Mouse (Mus musculus) embryonic facial prominence, embryonic 14.5 days (tissue): ENCODE data around the gene Arfgef2. TPM values are rescaled to one million over a fixed set of nuclear protein-coding genes. Genes with fewer than 3 reads are reported as not detected.

Source experiments
- ATAC-seq: fragments of 200-750 bp; cut with Nextera tagmentation; 2 replicates; pipeline ENCODE4 v1.8.0; 2017; ENCODE audit warnings: low read depth, moderate number of reproducible peaks, moderate TSS enrichment
- DNase-seq: peaks from one replicate; pipeline ENCODE4 v3.0.0-alpha.2; 2015; ENCODE audit warnings: low spot score
- H3K27ac ChIP-seq: fragments of 300-500 bp; sonication (generic); replicated peaks from 2 replicates; pipeline ENCODE4 v1.5.1; 2014; ENCODE audit warnings: low read depth, mild to moderate bottlenecking, low read length, moderate library complexity
- H3K27me3 ChIP-seq: fragments of 300-500 bp; sonication (generic); replicated peaks from 2 replicates; pipeline ENCODE4 v1.6.1; 2014; ENCODE audit warnings: low read length; ENCODE audit not compliant: control insufficient read depth, insufficient read depth
- H3K36me3 ChIP-seq: fragments of 300-500 bp; sonication (generic); 2 replicates; pipeline ENCODE4 v1.6.1; 2014; ENCODE audit warnings: low read length, mixed read lengths; ENCODE audit not compliant: control insufficient read depth, insufficient read depth
- H3K4me1 ChIP-seq: fragments of 300-500 bp; sonication (generic); 2 replicates; pipeline ENCODE4 v1.6.1; 2014; ENCODE audit warnings: antibody characterized with exemption, low read length; ENCODE audit not compliant: control insufficient read depth, insufficient read depth
- H3K4me2 ChIP-seq: fragments of 300-500 bp; sonication (generic); 2 replicates; pipeline ENCODE4 v1.6.1; 2014; ENCODE audit warnings: low read depth, mild to moderate bottlenecking, low read length, moderate library complexity, mixed read lengths
- H3K4me3 ChIP-seq: fragments of 300-500 bp; sonication (generic); 2 replicates; pipeline ENCODE4 v1.5.1; 2014; ENCODE audit warnings: low read depth, mild to moderate bottlenecking, low read length
- H3K9ac ChIP-seq: fragments of 300-500 bp; sonication (generic); 2 replicates; pipeline ENCODE4 v1.6.1; 2014; ENCODE audit warnings: low read depth, mild to moderate bottlenecking, low read length, moderate library complexity, mixed read lengths
- H3K9me3 ChIP-seq: fragments of 300-500 bp; sonication (generic); 2 replicates; pipeline ENCODE4 v1.6.1; 2016; ENCODE audit warnings: low read length; ENCODE audit not compliant: control insufficient read depth
- WGBS: fragments of 180-500 bp; shearing (Covaris S2); extraction: QIAGEN DNeasy Blood & Tissue Kit; methylation state at CpG from one replicate; pipeline ENCODE4 v1.1.7; 2014; 5-methylcytosine and 5-hydroxymethylcytosine counted together
- polyA plus RNA-seq: library from polyadenylated mRNA; unstranded; fragments of >200 nt; fragmentation: Nextera tagmentation; extraction: Ambion mirVana; gene quantifications from 2 replicates; pipeline ENCODE4 v1.2.1, GENCODE M21; 2014

Arfgef2 gene
- polyA plus RNA-seq, 1 experiment from 2014 or later: 7.1 TPM

DNA sequence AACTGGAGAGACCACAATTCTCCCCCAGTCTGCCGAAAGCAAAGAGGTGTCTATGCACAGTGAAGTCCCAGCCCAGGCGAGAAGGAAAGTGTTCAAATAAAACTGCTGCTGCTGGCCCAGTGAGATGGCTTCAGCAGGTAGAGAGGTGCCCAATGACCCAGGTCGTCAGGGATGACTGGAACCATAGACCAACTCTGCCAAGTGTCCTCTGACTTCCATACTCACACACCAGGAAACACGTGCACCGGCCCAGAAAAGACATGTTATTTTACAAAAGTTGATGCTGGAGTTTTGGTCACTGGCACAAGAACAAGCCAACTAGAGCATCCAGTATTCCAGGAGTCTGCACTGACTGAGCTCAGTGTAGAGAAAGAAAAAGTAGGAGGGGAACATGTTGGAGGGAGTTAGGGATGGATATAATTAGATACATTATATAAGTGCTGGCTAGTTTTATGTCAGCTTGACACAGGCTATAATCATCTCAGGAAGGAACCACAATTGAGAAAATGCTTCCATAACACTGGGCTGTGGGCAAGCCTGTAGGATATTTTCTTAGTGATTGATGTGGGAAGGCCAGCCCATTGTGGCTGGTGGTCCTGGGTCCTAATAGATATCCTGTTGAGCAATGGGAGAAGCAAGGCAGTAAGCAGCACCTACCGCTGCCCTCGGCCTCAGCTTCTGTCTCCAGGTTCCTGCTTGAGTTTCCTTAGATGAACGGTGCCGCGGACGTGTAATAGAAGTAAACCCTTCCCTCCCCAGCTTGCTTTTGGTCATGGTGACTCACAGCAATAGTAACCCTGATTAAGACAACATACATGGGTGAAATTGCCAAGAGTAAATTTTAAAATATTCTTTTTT lies 5.5 kb upstream of the Arfgef2 start:
- no peak overlapping the region for H3K27ac ChIP-seq
- WGBS: 75% methylated on average over 11 of the region's 11 CpGs
- DNase-seq (peak; percentile 33), ATAC-seq (peak; percentile 35; the same call in 1 of the 2 replicates)
- H3K9me3 ChIP-seq: no peaks in the 10 kb centered on the region
- H3K4me2 ChIP-seq: no peak overlapping the region
- no peaks in the 10 kb centered on the region for H3K27me3 ChIP-seq
- H3K4me1 ChIP-seq: no peaks in the 10 kb centered on the region
- H3K9ac ChIP-seq: no peak overlapping the region
- H3K36me3 ChIP-seq: peaks cover 30% of the 10 kb centered on the region
- no peak overlapping the region for H3K4me3 ChIP-seq

DNA sequence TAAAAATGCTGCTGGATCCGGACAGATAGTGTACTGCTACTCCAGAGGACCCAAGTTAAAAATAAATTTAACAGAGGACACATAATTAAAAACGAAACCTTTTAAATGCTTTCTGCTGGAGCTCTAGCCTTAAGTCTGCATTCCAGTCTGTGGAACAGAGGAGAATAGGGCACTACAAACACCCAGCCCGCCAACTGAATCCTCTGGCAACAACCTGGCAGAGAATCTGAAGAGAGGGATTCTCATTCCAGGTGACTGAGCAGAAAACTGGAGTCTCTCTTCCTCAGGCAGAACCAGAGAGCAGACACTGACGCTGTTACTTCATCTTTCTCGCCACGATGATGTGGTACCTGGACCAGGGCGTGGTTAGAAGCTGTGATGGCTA lies 4.9 kb upstream of the Arfgef2 start:
- WGBS: 80% methylated on average over 7 of the region's 7 CpGs
- Histone ChIP-seq H3K27ac (no peak overlapping the region), H3K4me1 (no peaks in the 10 kb centered on the region), H3K4me2 (no peak overlapping the region), H3K36me3 (peaks cover 30% of the 10 kb centered on the region), H3K9me3 (no peaks in the 10 kb centered on the region), H3K27me3 (no peaks in the 10 kb centered on the region), H3K4me3 (no peak overlapping the region), H3K9ac (no peak overlapping the region)
- DNase-seq (no peak), ATAC-seq (no peak)

DNA sequence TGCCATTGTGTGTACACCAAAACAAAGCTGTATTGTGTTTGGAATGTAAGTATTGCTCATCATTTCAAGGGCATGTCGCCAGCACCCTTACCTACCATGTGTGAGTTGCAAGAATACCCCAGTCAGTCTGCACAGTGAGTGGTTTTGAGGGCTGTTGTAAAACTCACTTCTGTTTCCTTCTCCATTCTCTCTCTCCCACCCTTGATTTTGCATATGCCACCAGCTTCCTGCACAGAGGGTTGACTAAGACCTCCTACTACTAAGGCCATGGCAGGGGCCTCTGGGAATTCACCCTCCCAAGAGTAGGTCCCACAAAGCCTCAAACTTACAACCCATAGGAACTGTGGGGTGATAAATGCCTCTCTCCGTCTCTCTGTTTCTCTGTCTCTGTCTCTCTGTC lies 4.0 kb upstream of the Arfgef2 start:
- ATAC-seq (no peak), DNase-seq (no peak)
- no peak overlapping the region for H3K4me3 ChIP-seq
- H3K4me1 ChIP-seq: 0 out of 2 replicates have a peak, but pooled peaks cover 4% of the 10 kb centered on the region
- peaks cover 22% of the 10 kb centered on the region for H3K36me3 ChIP-seq
- H3K27ac ChIP-seq: no peak overlapping the region
- no peaks in the 10 kb centered on the region for H3K27me3 ChIP-seq
- H3K9me3 ChIP-seq: no peaks in the 10 kb centered on the region
- H3K4me2 ChIP-seq: no peak overlapping the region
- WGBS: 72% methylated on average over 2 of the region's 2 CpGs
- no peak overlapping the region for H3K9ac ChIP-seq

DNA sequence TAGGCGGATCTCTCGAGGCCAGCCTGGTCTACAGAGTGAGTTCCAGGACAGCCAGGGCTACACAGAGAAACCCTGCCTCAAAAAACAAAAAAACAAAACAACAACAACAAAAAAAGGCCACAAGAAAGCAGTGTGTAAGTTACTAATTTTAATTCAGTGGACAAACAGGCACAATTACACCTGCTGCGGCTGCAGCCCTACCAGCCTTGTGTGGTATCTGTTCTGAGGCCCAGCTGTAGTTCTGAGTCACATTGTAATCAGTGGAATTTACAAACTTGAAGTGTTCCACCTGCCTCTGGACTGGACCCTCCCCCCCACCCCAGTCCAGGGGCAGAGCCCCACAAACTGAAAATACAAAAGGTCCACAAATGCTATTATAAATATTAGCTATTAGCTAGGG lies 2.1 kb upstream of the Arfgef2 start:
- 90% methylated on average over 3 of the region's 3 CpGs for WGBS
- H3K36me3 ChIP-seq: peaks cover 4% of the 10 kb centered on the region; the same call in 1 of the 2 replicates
- H3K4me3 ChIP-seq: no peak overlapping the region
- no peaks in the 10 kb centered on the region for H3K9me3 ChIP-seq
- no peak overlapping the region for H3K4me2 ChIP-seq
- H3K4me1 ChIP-seq: 0 out of 2 replicates have a peak, but pooled peaks cover 4% of the 10 kb centered on the region
- no peak overlapping the region for H3K27ac ChIP-seq
- no peaks in the 10 kb centered on the region for H3K27me3 ChIP-seq
- no peak overlapping the region for H3K9ac ChIP-seq
- DNase-seq (no peak), ATAC-seq (no peak)

DNA sequence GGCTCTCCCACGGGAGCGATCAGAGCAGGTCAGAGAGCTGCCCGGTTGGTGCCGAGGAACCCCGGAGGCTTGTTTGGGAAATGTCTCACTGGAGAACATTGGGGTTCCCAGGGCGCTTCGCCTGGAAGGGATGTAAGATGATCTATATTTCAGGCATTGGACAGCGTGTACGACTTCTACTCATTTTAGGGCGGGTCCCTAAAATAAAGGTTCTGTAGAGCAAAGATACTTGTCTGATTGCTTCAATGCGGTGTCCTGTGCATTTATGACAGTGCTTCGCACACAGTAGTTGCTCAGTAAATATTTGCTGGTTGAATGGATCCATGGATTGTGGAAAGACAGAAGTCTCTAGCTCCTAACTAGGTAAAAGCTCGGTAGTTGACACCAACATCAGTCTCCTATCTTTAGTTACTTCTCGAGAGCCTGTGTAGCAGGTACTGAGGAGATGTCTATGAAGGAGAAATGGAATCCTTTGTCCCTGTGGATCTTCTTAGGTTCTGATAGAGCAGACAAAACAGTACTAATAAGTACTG lies 851 bp downstream of the Arfgef2 start:
- ATAC-seq: no peak

DNA sequence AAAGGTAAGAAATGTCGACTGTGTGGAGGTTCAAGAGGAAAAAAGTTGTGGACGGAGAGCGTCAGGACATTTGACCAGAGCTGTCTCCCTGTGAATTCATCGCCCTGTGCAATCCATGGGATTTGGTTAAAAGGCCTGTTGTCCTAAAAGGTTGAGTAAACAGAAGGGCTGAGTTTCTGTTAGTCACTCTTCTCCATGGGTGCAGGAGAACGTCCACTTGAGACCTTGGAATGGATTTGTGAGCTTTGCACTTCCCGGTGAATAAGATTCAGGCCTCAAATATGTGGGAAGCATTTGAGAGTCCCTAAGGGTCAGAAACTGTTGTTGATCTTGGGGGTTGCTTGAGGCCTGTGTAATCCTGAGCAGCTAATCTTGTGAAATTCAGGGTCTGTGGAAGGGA lies 1.4 kb downstream of the Arfgef2 start:
- H3K27ac ChIP-seq: no peak overlapping the region; the same call in 1 of the 2 replicates
- peak overlapping the region; percentile 88 for H3K4me2 ChIP-seq
- 72% methylated on average over 6 of the region's 6 CpGs for WGBS

More for the DNA sequence above, 851 bp downstream of the Arfgef2 start:
- no peaks in the 10 kb centered on the region for H3K36me3 ChIP-seq
- H3K4me3 ChIP-seq: peak overlapping the region; percentile 85
- no peaks in the 10 kb centered on the region for H3K27me3 ChIP-seq
- peak overlapping the region; percentile 88 for H3K4me2 ChIP-seq
- 0 out of 2 replicates have a peak, but pooled peaks cover 4% of the 10 kb centered on the region for H3K4me1 ChIP-seq
- 18% methylated on average over 14 of the region's 14 CpGs for WGBS
- H3K9ac ChIP-seq: peak overlapping the region; percentile 91
- peak overlapping the region; percentile 70; the same call in 1 of the 2 replicates for H3K27ac ChIP-seq
- H3K9me3 ChIP-seq: no peaks in the 10 kb centered on the region
- DNase-seq: peak; percentile 57

DNA sequence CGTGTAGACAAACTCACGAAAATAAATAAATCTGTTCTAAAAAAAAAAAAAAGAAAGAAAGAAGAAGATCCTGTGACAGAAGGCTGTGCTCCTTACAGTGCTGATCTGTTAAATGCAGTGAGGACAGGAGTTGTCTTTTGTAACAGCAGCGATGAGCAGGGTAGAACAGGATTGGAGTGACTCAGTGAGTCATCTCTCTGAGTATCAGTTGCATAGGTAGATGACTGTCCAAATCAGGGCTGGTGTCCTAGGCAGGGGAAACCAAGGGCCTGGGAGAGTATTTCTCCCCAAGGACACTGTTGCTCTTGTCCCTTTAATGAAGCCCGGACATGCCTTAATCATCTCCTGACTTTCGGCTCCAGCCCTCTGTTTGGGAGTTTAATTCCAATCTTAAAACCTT lies 4.1 kb downstream of the Arfgef2 start:
- DNase-seq (no peak), ATAC-seq (no peak)
- H3K4me3 ChIP-seq: no peak overlapping the region
- no peak overlapping the region for H3K9ac ChIP-seq
- H3K27me3 ChIP-seq: no peaks in the 10 kb centered on the region
- 87% methylated on average over 5 of the region's 5 CpGs for WGBS
- H3K4me1 ChIP-seq: 0 out of 2 replicates have a peak, but pooled peaks cover 4% of the 10 kb centered on the region
- no peaks in the 10 kb centered on the region for H3K9me3 ChIP-seq
- H3K27ac ChIP-seq: no peak overlapping the region
- H3K36me3 ChIP-seq: no peaks in the 10 kb centered on the region
- H3K4me2 ChIP-seq: no peak overlapping the region

More for the DNA sequence above, 1.4 kb downstream of the Arfgef2 start:
- no peak for DNase-seq
- no peak for ATAC-seq
- Histone ChIP-seq H3K9me3 (no peaks in the 10 kb centered on the region), H3K36me3 (no peaks in the 10 kb centered on the region), H3K27me3 (no peaks in the 10 kb centered on the region), H3K9ac (peak overlapping the region; percentile 91; the same call in 1 of the 2 replicates), H3K4me1 (0 out of 2 replicates have a peak, but pooled peaks cover 4% of the 10 kb centered on the region), H3K4me3 (0 out of 2 replicates have a peak overlapping the region, but pooled peaks have one; percentile 85)

DNA sequence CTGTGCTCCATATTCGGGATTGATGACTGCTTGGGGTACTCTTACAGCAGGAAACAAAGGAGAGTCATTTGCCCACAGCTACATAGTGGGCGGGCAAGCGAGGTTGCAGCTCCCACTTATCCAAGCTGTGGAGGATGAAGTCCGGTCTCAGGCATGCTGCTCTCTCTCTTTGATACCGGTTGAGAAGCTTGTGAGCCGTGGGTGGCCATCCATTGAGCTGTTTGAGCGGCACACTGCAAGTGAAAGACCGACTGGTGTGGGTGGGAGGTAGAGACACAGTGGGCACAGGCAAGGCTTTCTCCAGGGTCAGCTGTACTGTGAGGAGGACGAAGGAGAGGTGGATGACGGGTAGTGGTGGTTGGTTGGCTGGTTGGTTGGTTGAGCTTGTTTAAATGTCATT lies 5.4 kb downstream of the Arfgef2 start:
- DNase-seq (no peak), ATAC-seq (no peak)
- Histone ChIP-seq H3K9me3 (no peaks in the 10 kb centered on the region), H3K27ac (no peak overlapping the region), H3K4me1 (0 out of 2 replicates have a peak, but pooled peaks cover 4% of the 10 kb centered on the region), H3K27me3 (no peaks in the 10 kb centered on the region), H3K4me2 (no peak overlapping the region), H3K36me3 (no peaks in the 10 kb centered on the region), H3K4me3 (no peak overlapping the region), H3K9ac (no peak overlapping the region)
- 89% methylated on average over 10 of the region's 10 CpGs for WGBS
